Mouse (Mus musculus) heart, adult 2 months (tissue): Measurements from ENCODE around the gene Gfod1. TPM values are rescaled to one million over a fixed set of nuclear protein-coding genes. Genes with fewer than 3 reads are reported as not detected.
A peak's percentile ranks its signal among the peaks of the same experiment; 100 is the strongest.

Source experiments
- DNase-seq, 2 experiments: peaks; one replicate each; pipeline ENCODE4 v3.0.0; 2021
- H3K27ac ChIP-seq: fragments of 200-600 bp; 2 replicates; pipeline ENCODE4 v1.8.1; 2022
- H3K27me3 ChIP-seq: fragments of 200-500 bp; 2 replicates; pipeline ENCODE4 v1.6.1; 2012; ENCODE audit warnings: mild to moderate bottlenecking, low read length, inconsistent platforms, mixed read lengths; ENCODE audit not compliant: control insufficient read depth, insufficient read depth
- H3K36me3 ChIP-seq: fragments of 200-500 bp; 2 replicates; pipeline ENCODE4 v1.6.1; 2012; ENCODE audit warnings: low read length, inconsistent platforms; ENCODE audit not compliant: control insufficient read depth, insufficient read depth
- H3K4me1 ChIP-seq: fragments of 200-500 bp; 2 replicates; pipeline ENCODE4 v1.6.1; 2011; ENCODE audit warnings: low read length; ENCODE audit not compliant: control insufficient read depth, insufficient read depth
- H3K4me3 ChIP-seq: fragments of 200-600 bp; 2 replicates; pipeline ENCODE4 v1.8.1; 2022
- H3K79me2 ChIP-seq: fragments of 200-500 bp; replicated peaks from 2 replicates; pipeline ENCODE4 v1.6.1; 2012; ENCODE audit warnings: mild to moderate bottlenecking, inconsistent platforms, low read length, moderate library complexity, mixed read lengths; ENCODE audit not compliant: control insufficient read depth, insufficient read depth
- H3K9ac ChIP-seq: fragments of 200-500 bp; 2 replicates; pipeline ENCODE4 v1.6.1; 2012; ENCODE audit warnings: low read depth, mild to moderate bottlenecking, control low read depth, inconsistent platforms, low read length, mixed read lengths
- CTCF ChIP-seq: fragments of 200-600 bp; IDR thresholded peaks from 2 replicates; pipeline ENCODE4 v1.8.1; 2022; ENCODE audit warnings: antibody characterized with exemption, mild to moderate bottlenecking, moderate library complexity
- EP300 ChIP-seq: fragments of 200-500 bp; IDR thresholded peaks from 2 replicates; pipeline ENCODE4 v1.6.1; 2011; ENCODE audit warnings: low read depth, low read length, control low read depth; ENCODE audit not compliant: insufficient read depth
- POLR2A ChIP-seq: fragments of 200-500 bp; IDR thresholded peaks from 2 replicates; pipeline ENCODE4 v1.6.1; 2011; ENCODE audit warnings: mild to moderate bottlenecking, low read depth, low read length, control low read depth; ENCODE audit not compliant: insufficient read depth
- WGBS: fragments of 180-500 bp; shearing (Covaris S2); methylation state at CpG from one replicate; pipeline ENCODE4 v1.1.7; 2018; 5-methylcytosine and 5-hydroxymethylcytosine counted together
- intact Hi-C: fragments of 180-260 bp; cut with DNase I; formaldehyde crosslinking; loops from one replicate; pipeline ENCODE4 v1.15.1; 2025
- polyA plus RNA-seq: library from polyadenylated mRNA; depleted of rRNA; stranded (reverse); fragments of >200 nt; gene quantifications from 2 replicates; pipeline ENCODE4 v1.2.3, GENCODE M21; 2012
- total RNA-seq, 2 experiments: library from RNA; stranded (reverse); gene quantifications; 2 replicates each; pipeline ENCODE4 v1.2.3; 2021

The Gfod1 gene
- total and polyA plus RNA-seq, 3 experiments = 9.5 to 34.1 (median 33.7) TPM

- intact Hi-C loops = no loop called here
- Histone ChIP-seq H3K79me2 (no peaks in the 10 kb centered on the region), H3K36me3 (no peaks in the 10 kb centered on the region), H3K9ac (no peak overlapping the region), H3K27ac (no peak overlapping the region), H3K4me3 (no peak overlapping the region), H3K27me3 (no peaks in the 10 kb centered on the region), H3K4me1 (peaks cover 2% of the 10 kb centered on the region)
- TF ChIP-seq CTCF (no peak), EP300 (no peak), POLR2A (no peak)
- DNase-seq = no peak
- WGBS = 54% methylated on average over 3 of the region's 3 CpGs
Observed at GRCm38 (mm10) chr13:43319396-43319795, 15.4 kb upstream of the Gfod1 start.

GRCm38 (mm10) chr13:43317411-43317810 is 13.4 kb upstream of the Gfod1 start:
- Histone ChIP-seq H3K27ac (no peak overlapping the region; the same call in 1 of the 2 replicates), H3K4me3 (no peak overlapping the region), H3K79me2 (no peaks in the 10 kb centered on the region), H3K36me3 (no peaks in the 10 kb centered on the region), H3K27me3 (no peaks in the 10 kb centered on the region), H3K9ac (no peak overlapping the region), H3K4me1 (peaks cover 2% of the 10 kb centered on the region)
- 34% methylated on average over 5 of the region's 5 CpGs for WGBS
- TF ChIP-seq POLR2A (no peak), EP300 (no peak), CTCF (no peak)
- DNase-seq = no peak
- intact Hi-C loops = no loop called here

DNA sequence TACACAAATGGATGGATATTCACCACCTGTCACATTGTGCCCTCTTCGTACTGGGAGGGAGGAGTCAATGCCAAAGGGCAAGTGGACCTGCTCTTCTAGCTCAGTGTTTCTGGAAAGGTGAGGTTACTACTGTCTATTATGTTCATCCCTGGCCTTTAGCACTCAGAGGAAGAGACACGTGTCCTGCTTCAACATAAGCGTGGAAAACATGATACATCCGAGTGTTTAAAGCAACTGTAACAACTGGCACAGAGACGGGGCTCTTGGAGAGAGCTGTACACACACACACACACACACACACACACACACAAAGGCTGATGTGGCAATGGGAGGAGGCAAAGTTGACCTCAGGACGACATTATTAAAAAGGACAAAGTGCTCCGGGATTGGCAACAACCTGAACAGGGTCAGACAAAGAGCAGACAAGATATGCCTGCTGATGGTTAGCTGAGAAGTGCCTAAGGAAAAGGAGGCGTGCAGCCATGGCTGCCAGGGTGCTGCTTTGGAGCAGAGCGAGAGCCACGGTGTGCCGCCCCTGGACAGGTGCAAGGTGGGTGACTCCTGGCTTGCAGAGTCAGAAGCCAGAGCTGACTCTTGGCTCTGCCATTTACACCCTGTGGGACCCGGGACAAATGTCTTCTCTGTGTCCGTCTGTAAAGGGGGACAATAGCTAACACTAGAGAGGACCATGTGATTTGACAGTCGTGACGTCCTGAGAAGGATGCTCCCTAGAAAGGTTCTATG is 1.4 kb upstream of the Gfod1 start:
- TF ChIP-seq CTCF (no peak), POLR2A (no peak), EP300 (no peak)
- no peaks in the 10 kb centered on the region for H3K79me2 ChIP-seq
- H3K4me1 ChIP-seq = peaks cover 15% of the 10 kb centered on the region
- no peak for DNase-seq
- no peak overlapping the region for H3K4me3 ChIP-seq
- 79% methylated on average over 15 of the region's 15 CpGs for WGBS
- H3K9ac ChIP-seq = no peak overlapping the region
- peaks cover 3% of the 10 kb centered on the region; the same call in 1 of the 2 replicates for H3K36me3 ChIP-seq
- H3K27ac ChIP-seq = peak overlapping the region; percentile 81; the same call in 1 of the 2 replicates
- intact Hi-C loops = no loop called here
- H3K27me3 ChIP-seq = no peaks in the 10 kb centered on the region

DNA sequence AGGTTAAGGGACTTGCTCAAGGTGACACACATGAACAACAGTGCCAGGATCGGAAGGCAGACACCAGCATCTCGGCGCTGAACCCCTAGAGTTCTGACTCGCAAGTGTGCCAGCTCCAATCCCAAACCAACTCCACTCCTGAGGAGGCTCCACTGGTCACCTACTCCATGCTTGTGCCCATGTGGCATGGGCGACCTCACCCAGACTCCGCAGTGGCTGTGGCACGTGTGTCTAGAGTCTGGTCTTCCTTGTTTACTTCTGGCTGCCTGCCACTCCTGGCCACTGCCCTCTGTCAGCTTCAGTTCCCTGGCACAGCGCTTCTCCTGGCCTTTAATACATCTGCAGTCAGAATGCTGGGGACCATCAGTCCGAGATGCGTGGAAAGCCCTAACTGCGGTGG is 728 bp upstream of the Gfod1 start:
- TF ChIP-seq EP300 (peak; percentile 13; the same call in 1 of the 2 replicates), CTCF (peak; percentile 23; the same call in 1 of the 2 replicates), POLR2A (no peak)

GRCm38 (mm10) chr13:43303161-43303965 is 609 bp downstream of the Gfod1 start:
- Histone ChIP-seq H3K9ac (peak overlapping the region; percentile 86), H3K27me3 (no peaks in the 10 kb centered on the region), H3K27ac (peak overlapping the region; percentile 96), H3K4me3 (peak overlapping the region; percentile 83), H3K79me2 (no peaks in the 10 kb centered on the region), H3K36me3 (peaks cover 3% of the 10 kb centered on the region; the same call in 1 of the 2 replicates), H3K4me1 (peaks cover 15% of the 10 kb centered on the region)
- TF ChIP-seq POLR2A (no peak), EP300 (no peak), CTCF (no peak)
- under 1% methylated on average over 78 of the region's 78 CpGs for WGBS
- intact Hi-C loops = loop anchor here (2.0 to 5.0 kb wide), 3 partner anchors 41 to 121 kb away; no protein-coding TSS in a partner anchor
- peak in 1 of 2 experiments; percentile 67 for DNase-seq

More for the DNA sequence above, 728 bp upstream of the Gfod1 start:
- peak; percentile 49 to 61 for DNase-seq
- intact Hi-C loops = loop anchor here (5.0 kb wide), 2 partner anchors 42 to 122 kb away; no protein-coding TSS in a partner anchor
- H3K36me3 ChIP-seq = peaks cover 3% of the 10 kb centered on the region; the same call in 1 of the 2 replicates
- peak overlapping the region; percentile 61 for H3K4me3 ChIP-seq
- H3K79me2 ChIP-seq = no peaks in the 10 kb centered on the region
- H3K4me1 ChIP-seq = peaks cover 15% of the 10 kb centered on the region
- peak overlapping the region; percentile 40 for H3K9ac ChIP-seq
- 18% methylated on average over 11 of the region's 11 CpGs for WGBS
- H3K27ac ChIP-seq = peak overlapping the region; percentile 81
- H3K27me3 ChIP-seq = no peaks in the 10 kb centered on the region
